Mouse (Mus musculus) embryo, embryonic 11.5 days (tissue): ENCODE measurements around the gene Gm20458.
A peak's percentile ranks its signal among the peaks of the same experiment; 100 is the strongest.

Source experiments
- DNase-seq: peaks from one replicate; pipeline ENCODE4 v3.0.0-alpha.2; 2012; ENCODE audit warnings: low read depth, low spot score

The Gm20458 gene

GRCm38 (mm10) chr2:164499317-164499716, 38.5 kb downstream of the Gm20458 start:
- DNase-seq: no peak

GRCm38 (mm10) chr2:164500511-164500910, 39.7 kb downstream of the Gm20458 start:
- no peak for DNase-seq

GRCm38 (mm10) chr2:164504919-164505318, 44.2 kb downstream of the Gm20458 start:
- DNase-seq: no peak

- DNase-seq: no peak
These were observed 45.0 kb downstream of the Gm20458 start for GRCm38 (mm10) chr2:164505619-164506347.

- no peak for DNase-seq
These were observed 47.0 kb downstream of the Gm20458 start for GRCm38 (mm10) chr2:164507811-164508210.

GRCm38 (mm10) chr2:164510621-164511190, 49.9 kb downstream of the Gm20458 start:
- no peak for DNase-seq

GRCm38 (mm10) chr2:164512121-164512909, 51.5 kb downstream of the Gm20458 start:
- no peak for DNase-seq

GRCm38 (mm10) chr2:164513389-164513788, 52.6 kb downstream of the Gm20458 start:
- DNase-seq: no peak

GRCm38 (mm10) chr2:164514916-164515315, 54.1 kb downstream of the Gm20458 start:
- no peak for DNase-seq

- DNase-seq: no peak
These were observed 55.1 kb downstream of the Gm20458 start for GRCm38 (mm10) chr2:164515897-164516296.

- DNase-seq: no peak
These were observed 55.8 kb downstream of the Gm20458 start for GRCm38 (mm10) chr2:164516592-164516991.

- DNase-seq: peak; percentile 35
These were observed 56.9 kb downstream of the Gm20458 start for GRCm38 (mm10) chr2:164517485-164518221.

GRCm38 (mm10) chr2:164518266-164519170, 57.8 kb downstream of the Gm20458 start:
- DNase-seq: no peak

- DNase-seq: no peak
These were observed 58.4 kb downstream of the Gm20458 start for GRCm38 (mm10) chr2:164519171-164519526.

GRCm38 (mm10) chr2:164520782-164521181, 60.0 kb downstream of the Gm20458 start:
- DNase-seq: peak; percentile 19

- no peak for DNase-seq
These were observed 61.1 kb downstream of the Gm20458 start for GRCm38 (mm10) chr2:164521841-164522240.

GRCm38 (mm10) chr2:164522280-164522679, 61.5 kb downstream of the Gm20458 start:
- DNase-seq: no peak

GRCm38 (mm10) chr2:164523301-164523773, 62.6 kb downstream of the Gm20458 start:
- DNase-seq: no peak

- no peak for DNase-seq
These were observed 67.8 kb downstream of the Gm20458 start for GRCm38 (mm10) chr2:164528557-164528956.

- peak; percentile 49 for DNase-seq
These were observed 70.4 kb downstream of the Gm20458 start for GRCm38 (mm10) chr2:164531169-164531568.

- no peak for DNase-seq
These were observed 73.5 kb downstream of the Gm20458 start for GRCm38 (mm10) chr2:164534315-164534714.
